Mouse (Mus musculus) testis, adult 2 months (tissue): ENCODE results near the gene Tgfbr2. TPM values are rescaled to one million over a fixed set of nuclear protein-coding genes. Genes with fewer than 3 reads are reported as not detected.

Experiments used
- H3K27ac ChIP-seq: fragments of 200-500 bp; 2 replicates; pipeline ENCODE4 v1.5.1; 2012; ENCODE audit warnings: low read depth, low read length; ENCODE audit not compliant: control insufficient read depth, insufficient read depth
- H3K27me3 ChIP-seq: fragments of 200-500 bp; 2 replicates; pipeline ENCODE4 v1.6.1; 2012; ENCODE audit warnings: mild to moderate bottlenecking, low read length, moderate library complexity; ENCODE audit not compliant: control insufficient read depth, insufficient read depth
- H3K36me3 ChIP-seq: fragments of 200-500 bp; 2 replicates; pipeline ENCODE4 v1.6.1; 2012; ENCODE audit warnings: mild to moderate bottlenecking, low read length; ENCODE audit not compliant: control insufficient read depth, insufficient read depth
- H3K4me1 ChIP-seq: fragments of 200-500 bp; 2 replicates; pipeline ENCODE4 v1.6.1; 2012; ENCODE audit warnings: low read length; ENCODE audit not compliant: control insufficient read depth, insufficient read depth
- H3K4me3 ChIP-seq: fragments of 200-500 bp; 2 replicates; pipeline ENCODE4 v1.5.1; 2012; ENCODE audit warnings: low read depth, mild to moderate bottlenecking, low read length, moderate library complexity, mixed read lengths; ENCODE audit not compliant: control insufficient read depth
- CTCF ChIP-seq: fragments of 200-500 bp; IDR thresholded peaks from 2 replicates; pipeline ENCODE4 v1.5.1; 2012; ENCODE audit warnings: low read depth, mild to moderate bottlenecking, inconsistent platforms, low read length, moderate library complexity; ENCODE audit not compliant: control insufficient read depth, insufficient read depth, insufficient replicate concordance
- POLR2A ChIP-seq: fragments of 200-500 bp; IDR thresholded peaks from 2 replicates; pipeline ENCODE4 v1.6.1; 2012; ENCODE audit warnings: low read depth, mild to moderate bottlenecking, inconsistent platforms, low read length, moderate library complexity; ENCODE audit not compliant: control insufficient read depth
- polyA plus RNA-seq: library from polyadenylated mRNA; depleted of rRNA; stranded (reverse); fragments of >200 nt; gene quantifications from 2 replicates; pipeline ENCODE4 v1.2.3, GENCODE M21; 2012

The Tgfbr2 gene
- polyA plus RNA-seq, 1 experiment: 1.5 TPM

GRCm38 (mm10) chr9:116183035-116183434 lies 7.9 kb upstream of the Tgfbr2 start:
- Histone ChIP-seq H3K27me3 (no peaks in the 10 kb centered on the region), H3K36me3 (no peaks in the 10 kb centered on the region), H3K27ac (no peak overlapping the region), H3K4me3 (no peak overlapping the region), H3K4me1 (no peaks in the 10 kb centered on the region)
- no peak for TF ChIP-seq CTCF
- TF ChIP-seq POLR2A: no peak

GRCm38 (mm10) chr9:116181608-116182007 lies 6.4 kb upstream of the Tgfbr2 start:
- no peak overlapping the region for H3K4me3 ChIP-seq
- H3K27me3 ChIP-seq: no peaks in the 10 kb centered on the region
- H3K4me1 ChIP-seq: no peaks in the 10 kb centered on the region
- no peaks in the 10 kb centered on the region for H3K36me3 ChIP-seq
- TF ChIP-seq CTCF (no peak), POLR2A (no peak)
- no peak overlapping the region for H3K27ac ChIP-seq

GRCm38 (mm10) chr9:116178151-116178550 lies 3.0 kb upstream of the Tgfbr2 start:
- Histone ChIP-seq H3K4me3 (no peak overlapping the region), H3K36me3 (no peaks in the 10 kb centered on the region), H3K27me3 (no peaks in the 10 kb centered on the region), H3K27ac (no peak overlapping the region), H3K4me1 (peaks cover 3% of the 10 kb centered on the region)
- no peak for TF ChIP-seq POLR2A
- TF ChIP-seq CTCF: no peak

GRCm38 (mm10) chr9:116177108-116177507 lies 1.9 kb upstream of the Tgfbr2 start:
- Histone ChIP-seq H3K4me1 (peaks cover 3% of the 10 kb centered on the region), H3K36me3 (no peaks in the 10 kb centered on the region), H3K27ac (no peak overlapping the region), H3K27me3 (no peaks in the 10 kb centered on the region), H3K4me3 (no peak overlapping the region)
- no peak for TF ChIP-seq POLR2A
- TF ChIP-seq CTCF: no peak

- peak overlapping the region; percentile 56 for H3K4me3 ChIP-seq
- peak overlapping the region; percentile 45; the same call in 1 of the 2 replicates for H3K27ac ChIP-seq
- TF ChIP-seq CTCF (no peak), POLR2A (no peak)
- H3K27me3 ChIP-seq: no peaks in the 10 kb centered on the region
- H3K4me1 ChIP-seq: peaks cover 3% of the 10 kb centered on the region
- H3K36me3 ChIP-seq: no peaks in the 10 kb centered on the region
Observed at GRCm38 (mm10) chr9:116175488-116176115, 442 bp upstream of the Tgfbr2 start.

GRCm38 (mm10) chr9:116173473-116174170 lies 1.5 kb downstream of the Tgfbr2 start:
- Histone ChIP-seq H3K4me1 (peaks cover 3% of the 10 kb centered on the region), H3K4me3 (peak overlapping the region; percentile 56), H3K27me3 (no peaks in the 10 kb centered on the region), H3K27ac (no peak overlapping the region; the same call in 1 of the 2 replicates), H3K36me3 (no peaks in the 10 kb centered on the region)
- TF ChIP-seq POLR2A (no peak), CTCF (no peak)

GRCm38 (mm10) chr9:116173059-116173458 lies 2.1 kb downstream of the Tgfbr2 start:
- no peak overlapping the region; the same call in 1 of the 2 replicates for H3K27ac ChIP-seq
- no peak overlapping the region for H3K4me3 ChIP-seq
- no peaks in the 10 kb centered on the region for H3K36me3 ChIP-seq
- TF ChIP-seq CTCF: no peak
- TF ChIP-seq POLR2A: no peak
- H3K4me1 ChIP-seq: peaks cover 3% of the 10 kb centered on the region
- no peaks in the 10 kb centered on the region for H3K27me3 ChIP-seq
